Mouse (Mus musculus): ENCODE data around the gene Prkacb.

DNA sequence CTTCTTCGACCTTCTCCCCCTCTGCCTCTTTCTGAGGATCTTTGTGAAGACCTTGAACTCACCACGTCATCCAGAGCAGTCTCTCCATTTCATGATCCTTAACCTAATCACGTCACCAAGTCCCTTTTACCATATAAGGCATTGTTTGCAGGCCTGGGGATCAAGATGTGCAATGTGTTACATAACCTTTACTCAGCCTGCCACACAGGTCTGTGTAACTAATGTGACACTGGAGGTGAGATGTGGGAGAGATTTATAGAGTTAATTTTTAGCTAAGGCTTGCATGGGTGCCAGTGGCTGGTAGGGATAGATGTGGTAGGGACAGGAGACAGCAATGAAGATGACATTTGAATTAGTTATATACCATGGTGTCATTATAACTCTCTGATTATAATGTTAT, 104.4 kb downstream of the Prkacb start:
- TF ChIP-seq MAFK (IDR thresholded peaks at IDR 0.05; ENCODE audit: insufficient read depth, low read depth, low read length) (no peak), ZC3H11A (IDR thresholded peaks at IDR 0.05; ENCODE audit: borderline replicate concordance, low read depth, low read length) (no peak), CHD2 (IDR thresholded peaks at IDR 0.05; ENCODE audit: low read depth, low read length) (no peak), HCFC1 (IDR thresholded peaks at IDR 0.05; ENCODE audit: borderline replicate concordance, insufficient read depth, low read length) (no peak), ZNF384 (IDR thresholded peaks at IDR 0.05; ENCODE audit: low read depth, low read length) (no peak)

Measured in ES-E14 (cell line).